Mouse (Mus musculus) granulocyte monocyte progenitor cell, adult 5-6 weeks (primary cell): ENCODE measurements at regions not wholly inside any gene's neighbourhood (a gene's known extent, or its start where the extent isn't known, plus 50 kb on each side); places are given as distances from the start of the nearest gene placed in this dataset.

Experiments
- ATAC-seq: replicated peaks from 2 replicates; pipeline ENCODE4 v1.8.0; 2016; ENCODE audit warnings: mild to moderate bottlenecking, moderate TSS enrichment, inconsistent platforms; ENCODE audit not compliant: poor library complexity, severe bottlenecking

DNA sequence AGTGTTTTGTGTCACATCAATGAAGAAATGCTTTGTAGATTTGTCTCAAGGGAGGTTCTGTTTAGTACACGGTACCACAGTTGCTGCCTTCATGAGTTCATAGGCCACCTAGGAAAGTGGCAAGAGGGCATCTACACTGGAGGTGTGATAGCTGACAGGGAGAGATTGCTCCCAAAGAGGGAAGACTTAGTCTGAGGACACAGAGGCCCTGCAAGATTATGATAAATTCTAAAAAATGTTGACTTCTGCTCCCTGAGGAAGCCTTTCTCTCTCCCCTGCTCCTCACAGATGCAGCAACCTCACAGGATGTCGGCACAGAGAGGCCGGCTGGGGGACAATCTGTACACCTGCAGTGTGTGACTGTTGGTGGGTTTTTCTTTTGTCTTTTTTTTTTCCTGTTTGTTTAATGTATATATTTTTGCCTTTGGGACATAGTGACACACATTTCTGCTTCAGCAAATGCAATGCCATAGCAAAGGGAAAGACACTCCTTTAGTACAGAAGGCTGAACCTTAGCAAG lies 133.5 kb upstream of the Lpp start:
- ATAC-seq = no peak

DNA sequence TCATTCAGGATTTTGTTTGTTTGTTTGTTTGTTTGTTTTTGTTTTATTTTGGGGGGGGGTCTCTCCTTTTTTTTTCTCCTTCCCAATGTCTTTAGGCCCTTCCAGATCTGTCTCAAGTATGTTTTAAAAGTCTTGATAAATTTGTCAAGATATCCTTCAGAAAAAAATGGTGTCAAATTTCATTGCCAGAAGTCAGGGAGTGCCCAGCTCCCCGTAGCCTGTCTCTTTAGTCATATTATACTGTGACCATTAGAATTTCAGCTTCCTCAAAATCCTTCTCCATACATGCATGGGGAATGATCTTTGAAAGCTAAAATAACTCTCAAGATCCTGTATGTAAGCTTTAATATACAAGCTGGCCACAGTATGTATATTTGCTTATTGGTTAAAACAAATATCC lies 134.3 kb upstream of the Lpp start:
- no peak for ATAC-seq

DNA sequence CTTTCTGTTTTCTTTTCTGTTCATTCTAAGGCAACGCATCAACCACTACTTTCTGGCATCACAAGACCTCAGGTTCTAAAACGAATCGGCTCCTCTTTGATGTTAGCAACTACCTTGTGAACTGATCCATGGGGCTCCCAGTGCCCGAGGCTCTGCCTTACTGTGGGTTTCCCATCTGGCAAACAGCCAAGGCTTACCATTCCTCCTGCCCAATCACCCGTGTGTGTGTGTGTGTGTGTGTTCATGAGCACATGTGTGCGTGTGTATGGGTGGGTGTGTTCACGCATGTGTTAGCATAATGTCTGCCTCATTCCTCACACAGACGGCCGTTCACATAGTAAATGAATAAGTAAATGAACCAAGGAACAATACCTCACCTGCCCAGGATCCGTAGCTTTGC lies 138.3 kb upstream of the Lpp start:
- no peak for ATAC-seq

DNA sequence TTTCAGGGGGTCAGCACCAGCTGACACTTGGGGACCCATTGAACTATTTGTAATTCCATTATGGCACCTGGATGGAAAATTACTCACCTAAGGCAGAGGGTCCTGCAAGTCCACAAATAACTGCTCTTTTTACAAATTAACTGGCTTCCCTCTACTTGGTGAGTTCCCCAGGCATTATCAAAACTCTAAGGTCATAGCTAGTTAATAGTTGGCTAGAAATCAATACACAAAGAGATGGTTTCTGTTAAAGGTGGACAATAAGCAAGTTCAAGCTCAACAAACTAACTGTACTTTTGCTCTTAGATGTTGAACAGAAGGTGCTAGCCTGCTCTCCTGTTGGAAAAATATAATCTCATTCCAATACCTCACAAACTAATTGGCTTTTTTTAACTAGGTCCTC lies 138.7 kb upstream of the Lpp start:
- no peak for ATAC-seq

DNA sequence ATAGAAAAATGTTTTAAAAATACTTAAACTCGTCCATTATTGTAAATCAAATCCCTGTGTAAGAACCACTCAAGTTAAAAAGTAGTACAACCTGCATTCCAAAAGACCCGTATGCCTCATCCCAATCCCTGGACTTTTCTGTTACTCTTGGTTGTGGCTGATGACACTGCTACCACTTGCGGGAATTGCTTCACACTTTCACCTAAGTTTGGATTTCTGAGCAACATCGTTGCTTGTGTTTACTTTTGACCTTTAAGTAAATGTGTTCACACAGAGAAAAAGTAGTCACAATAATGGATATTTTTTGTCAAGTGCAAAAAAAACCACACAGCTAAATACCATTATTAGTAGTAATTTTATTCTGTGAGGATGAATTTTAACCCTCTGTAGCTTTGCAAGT lies 139.2 kb upstream of the Lpp start:
- no peak for ATAC-seq

DNA sequence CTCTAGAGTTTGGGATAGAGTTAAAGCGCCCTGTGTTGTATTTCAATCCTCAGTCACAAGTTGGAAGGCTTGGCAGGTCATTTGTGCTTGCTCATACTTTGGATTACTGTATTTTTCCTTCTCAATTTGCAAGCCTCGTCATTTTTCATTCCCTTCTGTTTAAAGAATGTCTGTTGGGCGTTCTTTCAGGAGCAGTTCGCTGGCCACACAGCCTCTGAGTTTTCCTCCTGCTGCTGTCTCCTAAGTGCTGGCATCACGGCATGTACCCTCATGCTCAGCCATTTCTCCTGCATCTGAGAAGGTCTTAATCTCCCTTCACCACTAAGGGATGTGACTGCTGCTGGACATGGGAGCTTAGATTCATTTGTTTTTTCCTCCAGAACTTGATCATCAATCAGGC lies 146.0 kb upstream of the Lpp start:
- ATAC-seq = no peak

DNA sequence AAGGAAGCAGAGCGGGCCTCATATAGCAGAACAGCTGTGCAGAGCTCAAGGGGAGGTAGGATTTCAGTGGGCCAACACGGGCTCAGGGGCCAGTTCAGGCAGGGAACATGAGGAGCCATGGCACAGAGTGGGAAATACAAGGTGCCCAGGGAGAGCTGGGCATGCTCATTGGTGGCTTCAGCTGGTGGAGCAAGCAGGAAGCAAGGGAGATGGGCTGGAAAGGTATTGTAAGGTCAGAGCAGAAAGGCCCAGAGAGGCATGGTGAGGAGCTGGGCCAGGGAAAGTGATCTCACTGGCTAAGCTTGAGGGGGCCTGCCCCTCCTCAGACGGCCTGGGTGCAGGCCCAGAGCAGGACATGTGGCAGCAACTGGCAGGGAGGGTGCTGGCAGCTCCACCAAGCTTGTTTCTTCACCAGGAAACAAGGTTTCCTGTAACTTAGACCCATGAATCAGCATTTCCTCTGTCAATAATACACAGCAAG lies 155.2 kb upstream of the Lpp start:
- ATAC-seq = peak; percentile 84

DNA sequence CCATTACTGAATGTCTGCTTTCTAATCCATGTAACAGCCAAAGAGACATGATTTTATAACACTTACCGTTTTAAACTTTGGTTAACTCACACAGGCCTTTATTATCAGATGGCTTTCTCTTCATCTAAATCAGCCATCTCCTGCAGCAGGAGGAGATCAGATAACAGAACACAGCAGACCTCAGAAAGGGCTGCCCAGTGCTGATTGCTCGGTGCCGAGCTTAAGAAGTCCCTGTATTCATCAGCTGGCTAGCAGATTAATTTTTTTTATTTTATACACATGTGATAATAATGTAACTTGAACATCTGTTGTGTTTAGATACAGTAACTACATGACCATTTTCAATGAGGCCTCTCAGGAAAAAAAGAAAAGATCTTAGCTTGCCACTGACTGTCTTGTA lies 155.9 kb upstream of the Lpp start:
- no peak for ATAC-seq

DNA sequence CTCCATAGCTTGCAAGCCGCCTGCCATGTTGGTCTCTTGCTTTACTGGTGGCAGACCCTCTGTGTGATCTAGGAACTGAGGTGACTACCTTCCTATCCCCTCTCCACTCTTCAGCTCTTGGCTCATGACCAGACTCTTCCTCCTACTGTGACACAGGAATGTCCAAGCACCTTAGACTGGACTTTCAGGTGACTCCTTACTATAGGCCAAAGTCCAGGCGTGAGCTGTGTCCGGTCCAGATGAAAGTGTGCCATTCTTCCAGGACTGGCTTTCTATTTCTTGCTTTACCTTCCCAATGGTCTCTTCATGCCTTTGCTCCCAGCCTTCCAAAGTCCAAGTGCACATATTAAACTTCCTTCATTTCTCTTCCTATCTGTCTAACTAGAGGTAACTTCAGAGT lies 156.3 kb upstream of the Lpp start:
- ATAC-seq = no peak

DNA sequence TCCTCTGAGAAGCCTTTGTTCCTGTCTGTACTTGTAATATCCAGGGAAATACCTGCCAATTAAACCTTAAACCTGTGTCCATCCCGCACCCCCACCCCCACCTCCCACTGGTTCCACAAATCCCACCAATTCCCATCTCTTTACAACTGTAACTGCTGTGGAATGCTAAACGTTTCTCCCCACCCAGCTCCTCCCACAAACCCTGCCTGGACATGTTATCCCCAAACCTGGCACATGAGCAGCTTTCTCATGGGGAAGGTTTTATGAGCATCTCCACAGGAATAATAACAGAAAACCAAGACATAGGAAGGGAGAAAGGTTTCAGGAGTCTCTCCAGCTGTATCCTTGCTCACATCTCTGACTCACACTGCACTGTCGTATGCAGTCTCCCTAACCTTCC lies 156.8 kb upstream of the Lpp start:
- no peak for ATAC-seq

DNA sequence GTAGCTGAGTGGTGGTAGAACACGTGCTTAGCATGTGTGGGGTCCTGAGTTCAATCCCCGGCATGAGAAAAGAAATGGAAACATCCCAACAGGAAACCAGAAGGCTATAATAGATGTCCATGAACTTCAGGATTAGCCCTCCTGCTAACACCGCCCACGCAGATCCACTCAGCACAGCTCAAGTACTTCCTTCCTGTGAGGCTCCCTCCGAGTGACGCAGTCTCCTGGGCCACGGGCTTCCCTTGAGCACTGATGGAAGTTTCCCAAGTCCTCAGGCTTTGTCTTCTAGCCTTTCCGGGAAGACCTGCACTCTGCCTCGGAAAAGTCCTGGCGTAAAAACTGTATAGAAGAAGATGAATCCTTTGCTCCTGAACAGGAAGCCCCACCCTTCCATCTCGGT lies 158.5 kb upstream of the Lpp start:
- ATAC-seq = peak; percentile 30; the same call in 1 of the 2 replicates

DNA sequence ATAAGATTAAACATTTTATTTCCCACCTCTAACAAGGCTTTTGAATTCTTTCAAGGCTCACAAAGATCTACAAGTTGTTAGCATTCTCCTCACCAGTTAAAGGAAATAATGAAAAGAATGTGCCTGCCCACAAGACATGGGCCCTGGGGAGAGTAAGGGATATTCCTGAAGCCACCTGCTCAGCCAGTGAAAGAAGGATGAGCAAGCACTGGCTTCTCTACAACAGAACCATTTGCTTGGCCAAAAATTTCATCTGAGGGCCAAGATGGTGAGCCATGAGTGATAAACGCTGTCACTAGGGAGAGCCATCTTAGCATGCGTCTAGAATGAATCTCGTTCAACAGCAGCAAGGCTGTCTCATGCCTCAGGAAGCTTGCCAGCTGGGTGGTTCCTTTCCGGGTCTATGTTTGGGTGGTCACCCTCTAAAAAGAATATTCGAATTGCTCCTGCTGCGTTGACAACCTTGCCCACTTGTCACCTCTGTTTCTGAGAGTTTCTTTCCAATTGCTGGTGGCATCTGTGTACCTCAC lies 161.2 kb upstream of the Lpp start:
- no peak for ATAC-seq

DNA sequence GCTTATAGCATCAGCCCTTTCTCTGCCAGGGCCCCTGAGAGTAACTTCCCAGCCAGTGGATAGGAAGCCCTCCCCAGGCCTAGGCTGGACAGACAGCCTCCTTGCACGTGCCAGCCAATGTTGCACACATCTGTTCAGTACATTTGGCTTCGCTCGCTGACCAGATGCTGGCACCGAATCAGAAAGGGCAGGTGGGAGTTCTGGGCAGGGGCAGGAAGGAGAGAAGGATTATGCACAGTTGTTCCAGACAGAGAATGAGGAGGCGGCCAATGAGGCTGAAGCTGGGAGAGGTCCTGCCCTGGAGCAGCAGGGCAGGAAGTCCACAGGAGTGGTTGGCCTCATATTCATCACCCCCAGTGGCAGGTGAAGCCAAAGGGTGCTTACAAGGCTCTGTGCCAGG lies 161.8 kb upstream of the Lpp start:
- ATAC-seq = no peak

DNA sequence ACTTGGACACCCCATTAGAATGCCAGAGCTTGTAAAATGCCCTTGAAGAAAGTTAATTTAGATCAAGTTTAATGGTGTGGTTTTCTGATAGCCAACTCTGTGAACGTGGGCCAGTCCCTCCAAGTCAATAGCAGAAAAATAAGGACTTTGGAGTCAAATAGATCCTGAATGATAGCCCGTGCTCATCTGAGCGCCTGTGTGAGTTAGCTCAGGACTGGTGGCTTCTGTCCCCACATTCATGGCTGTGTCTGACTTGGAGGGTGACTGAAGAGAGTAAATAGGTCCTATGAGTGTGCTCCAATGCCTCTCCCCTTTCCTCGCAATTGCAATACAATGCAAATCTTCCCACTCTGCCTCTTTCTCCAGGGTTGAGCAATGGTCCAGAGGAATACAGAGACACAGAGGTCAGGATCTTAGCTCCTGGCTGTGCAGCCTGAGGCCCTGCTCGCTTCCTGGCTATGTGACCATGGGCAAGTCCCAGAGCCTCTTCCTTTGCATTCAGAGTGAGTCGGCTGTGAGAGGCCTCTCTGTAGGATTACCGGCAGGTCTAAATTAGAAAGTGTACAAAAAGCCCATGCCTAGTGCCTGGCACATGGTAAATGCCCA lies 164.2 kb upstream of the Lpp start:
- ATAC-seq = no peak

DNA sequence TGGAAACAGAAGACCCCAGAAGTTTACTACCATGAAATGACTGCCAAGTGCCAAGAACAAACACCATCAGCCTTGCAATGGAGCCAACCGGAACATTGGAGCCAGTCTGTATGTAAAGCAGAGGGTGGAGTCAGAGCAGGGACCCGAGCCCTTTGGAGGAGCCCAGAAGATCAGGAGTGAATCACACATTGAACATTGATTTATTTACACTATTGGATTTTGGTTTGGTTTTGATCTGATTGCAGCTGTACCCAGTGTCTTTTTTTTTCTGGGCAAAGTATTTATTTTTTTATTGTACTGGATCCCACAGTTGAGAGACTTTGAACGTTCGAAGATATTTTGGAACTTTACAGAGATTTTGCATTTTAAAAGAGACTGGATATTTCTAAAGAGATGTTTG lies 167.4 kb upstream of the Lpp start:
- no peak for ATAC-seq

DNA sequence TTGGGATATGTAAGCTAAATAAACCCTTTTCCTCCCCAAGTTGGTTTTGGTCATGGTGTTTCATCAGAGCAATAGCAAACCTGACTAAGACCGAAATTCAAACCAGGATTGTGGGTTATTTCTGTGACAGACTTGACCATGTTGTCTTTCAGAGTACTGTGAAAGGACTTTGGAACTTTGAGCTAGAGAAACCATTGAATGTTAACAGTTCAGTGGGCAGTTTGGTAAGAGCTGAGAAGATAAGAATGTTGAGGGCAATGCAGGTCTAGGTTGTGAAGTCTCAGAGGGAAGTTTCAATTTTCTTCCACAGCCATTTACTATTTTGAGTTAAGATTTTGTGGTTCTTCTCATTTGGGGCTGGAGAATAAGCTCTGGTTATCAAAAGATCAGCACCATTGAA lies 168.2 kb upstream of the Lpp start:
- ATAC-seq = no peak

DNA sequence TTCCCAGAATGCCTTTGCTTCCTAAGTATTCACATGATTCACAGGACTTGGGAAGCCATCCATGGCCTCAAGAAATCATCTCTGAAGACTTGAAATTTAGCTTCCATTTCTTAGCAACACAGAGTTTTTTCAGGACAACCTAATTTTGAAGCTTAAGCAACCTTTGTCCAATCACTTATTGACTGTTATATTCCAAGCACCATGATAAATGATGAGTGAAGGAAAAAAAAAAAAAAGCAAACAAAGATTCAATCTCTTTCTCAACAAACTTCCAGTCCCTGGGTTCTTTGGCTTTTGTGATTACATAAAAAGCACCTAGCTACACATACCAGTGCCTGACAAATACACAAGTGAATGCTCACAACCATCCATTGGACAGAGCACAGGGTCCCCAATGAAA lies 169.4 kb upstream of the Lpp start:
- no peak for ATAC-seq

DNA sequence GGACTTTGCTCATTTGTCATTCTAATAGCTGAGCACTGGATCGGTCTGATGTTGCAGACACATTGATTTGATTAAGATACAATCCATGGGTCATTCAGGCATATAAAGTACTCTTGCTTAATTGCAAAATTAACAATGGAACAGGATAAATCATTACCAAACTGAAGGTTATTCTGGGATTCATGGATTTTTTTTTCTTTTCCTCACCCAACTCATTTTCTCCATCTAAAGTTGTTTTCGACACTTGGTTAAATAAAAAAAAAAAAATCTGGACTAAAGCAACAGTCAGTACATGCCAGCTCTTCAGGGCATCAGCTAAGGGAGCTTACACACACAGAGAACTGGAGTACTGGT lies 169.8 kb upstream of the Lpp start:
- ATAC-seq = no peak

DNA sequence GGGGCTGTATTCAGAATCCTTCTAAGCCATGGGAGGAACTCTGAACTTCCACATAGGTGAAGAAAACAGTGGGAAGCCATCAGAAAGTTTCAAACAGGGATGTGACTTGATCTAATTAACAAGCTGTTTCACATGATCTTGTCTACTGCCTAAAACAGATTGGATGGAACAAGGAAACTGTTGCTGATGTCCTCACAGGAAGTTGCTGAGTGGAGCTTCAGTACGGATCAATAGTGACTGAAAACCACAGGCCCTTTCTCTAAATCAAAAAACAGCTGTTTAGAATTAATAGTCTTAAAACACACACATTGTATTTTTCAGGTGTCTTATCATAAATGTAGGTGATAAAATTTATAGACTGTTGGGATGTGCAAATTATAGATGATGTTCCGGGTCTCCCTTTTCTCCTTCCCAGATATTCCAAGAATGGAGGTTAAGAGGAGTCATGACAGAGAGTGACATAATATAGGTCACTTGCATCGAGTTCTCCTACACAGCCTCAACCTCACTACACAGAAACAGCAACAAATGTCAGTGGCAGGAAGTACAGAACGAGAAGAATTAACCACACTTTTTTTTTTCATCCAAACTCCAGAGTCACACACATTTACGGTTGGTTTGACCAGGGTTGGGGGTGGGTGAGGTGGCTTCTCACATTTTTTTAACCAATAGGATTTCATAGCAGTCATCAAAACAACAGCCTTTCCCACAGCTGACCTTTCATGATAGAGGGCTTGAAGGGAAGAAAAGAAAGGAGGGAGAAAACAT lies 170.4 kb upstream of the Lpp start:
- peak; percentile 72 for ATAC-seq

DNA sequence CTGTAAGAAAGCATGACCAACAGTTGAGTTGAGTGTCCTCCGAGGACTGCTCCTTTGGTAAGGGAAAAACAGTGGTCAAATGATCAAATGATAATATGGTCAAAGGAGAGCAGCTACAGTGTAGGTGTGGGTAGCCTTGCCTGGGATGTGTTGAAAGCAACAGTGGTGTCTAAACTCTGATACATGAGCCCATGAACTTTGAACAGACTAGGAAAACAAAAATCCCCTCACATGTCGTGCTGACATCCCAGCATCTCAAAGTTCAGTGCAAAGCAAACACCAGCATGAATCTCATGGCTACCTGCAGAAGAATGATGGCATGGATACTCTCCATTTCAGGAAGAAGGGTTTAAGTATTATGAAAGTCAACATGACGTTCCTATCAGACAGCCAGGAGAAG lies 171.3 kb upstream of the Lpp start:
- ATAC-seq = no peak

DNA sequence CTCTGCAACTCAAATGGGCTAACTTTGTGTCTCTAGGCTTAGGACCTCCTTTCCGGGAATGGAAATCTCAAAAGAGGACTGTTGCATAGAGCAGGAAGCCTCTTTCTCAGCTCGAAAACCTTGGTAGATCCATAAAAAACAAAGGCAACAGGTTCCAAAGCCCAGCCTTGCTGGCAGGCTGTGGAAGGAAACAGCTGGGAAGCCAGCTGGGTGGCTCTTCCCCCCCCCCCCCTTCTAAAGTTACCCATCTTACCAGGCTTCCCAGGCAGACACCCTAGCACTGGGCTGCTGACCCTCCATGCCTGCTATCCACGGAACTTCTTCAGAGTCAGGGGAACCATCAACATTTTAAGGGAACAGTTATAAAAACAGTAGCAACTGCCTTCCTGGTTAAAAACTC lies 172.7 kb upstream of the Lpp start:
- ATAC-seq = no peak

DNA sequence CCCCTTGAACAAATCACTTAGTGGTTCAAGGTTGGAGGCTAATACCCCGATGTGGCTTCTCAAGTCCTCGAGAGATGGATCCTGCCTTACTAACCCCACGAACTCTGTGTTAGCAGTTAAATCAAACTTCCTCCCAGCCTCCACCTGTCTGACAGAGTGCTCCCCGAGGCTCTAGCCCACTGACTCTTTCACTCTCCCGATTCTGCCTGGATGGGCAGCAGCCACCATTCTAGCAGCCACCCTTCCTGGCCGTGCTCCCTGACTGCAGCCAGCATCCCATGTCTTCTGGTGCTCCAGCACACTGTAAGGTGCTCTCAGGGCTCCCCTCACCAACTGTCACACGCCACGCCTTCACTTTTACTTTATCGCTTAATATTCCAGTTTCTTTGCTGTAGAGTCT lies 173.6 kb upstream of the Lpp start:
- ATAC-seq = no peak
